Mouse (Mus musculus): Measurements from ENCODE around the gene Mtnr1a.

DNA sequence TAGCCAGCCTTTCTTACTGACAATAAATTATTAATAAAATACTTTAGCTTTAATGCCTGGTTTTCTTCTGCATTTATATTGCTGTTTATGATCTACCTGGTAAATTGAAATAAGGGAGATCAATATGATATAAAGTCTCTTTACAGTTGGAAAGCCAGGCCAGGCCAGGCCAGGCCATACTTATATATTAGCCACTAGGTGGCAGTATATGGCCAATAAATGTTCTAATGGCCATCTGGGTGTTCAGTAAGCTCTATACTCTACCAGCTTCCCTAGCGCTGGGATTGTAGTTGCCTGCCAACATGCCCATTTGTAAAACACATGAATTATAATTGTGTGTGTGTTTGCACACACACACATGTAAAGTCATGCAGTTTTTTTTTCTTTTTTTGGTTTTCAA lies 16.7 kb upstream of the Mtnr1a start:
- TF ChIP-seq CTCF (IDR thresholded peaks at IDR 0.05; ENCODE audit: insufficient read depth, low read length) (no peak), POLR2A (IDR thresholded peaks at IDR 0.05; ENCODE audit: borderline replicate concordance, extremely low read depth, low read depth, low read length) (no peak)

Measured in lung, adult 2 months (tissue).